Mouse (Mus musculus): ENCODE results near the gene Tmem119. TPM values are rescaled to one million over a fixed set of nuclear protein-coding genes. Genes with fewer than 3 reads are reported as not detected.

Gene Tmem119
- 109 and 141 TPM in 2 replicates for polyA plus RNA-seq (2015; fragmentation: Nextera tagmentation; extraction: Ambion mirVana)

GRCm38 (mm10) chr5:113800280-113800679 lies at the start of gene Tmem119:
Tmem119 (minus strand) TSS chr5:113800516.
- WGBS: 0% methylated on average over 11 of the region's 11 CpGs
- ATAC-seq (ENCODE audit: insufficient number of reproducible peaks, insufficient read depth, low FRiP score, low TSS enrichment, low read depth): peak; percentile 72
- H3K4me1 ChIP-seq: peaks cover 75% of the 10 kb centered on the region
- peaks cover 8% of the 10 kb centered on the region; the same call in 1 of the 2 replicates for H3K36me3 ChIP-seq
- no peaks in the 10 kb centered on the region for H3K9me3 ChIP-seq
- peak within 1 kb of the TSS; percentile 94 for H3K27ac ChIP-seq
- no peaks in the 10 kb centered on the region for H3K27me3 ChIP-seq
- H3K4me3 ChIP-seq: peak within 1 kb of the TSS; percentile 60
- peak within 1 kb of the TSS; percentile 76 for H3K9ac ChIP-seq
- peak within 1 kb of the TSS; percentile 72 for H3K4me2 ChIP-seq

- H3K9ac ChIP-seq: no peak overlapping the region
- H3K36me3 ChIP-seq: peaks cover 90% of the 10 kb centered on the region
- H3K4me3 ChIP-seq: no peak overlapping the region
- no peak overlapping the region for H3K4me2 ChIP-seq
- no peak overlapping the region for H3K27ac ChIP-seq
- H3K27me3 ChIP-seq: no peaks in the 10 kb centered on the region
- no peak for ATAC-seq (ENCODE audit: insufficient number of reproducible peaks, insufficient read depth, low FRiP score, low TSS enrichment, low read depth)
- no peaks in the 10 kb centered on the region for H3K9me3 ChIP-seq
- WGBS: 84% methylated on average over 9 of the region's 9 CpGs
- no peaks in the 10 kb centered on the region for H3K4me1 ChIP-seq
These were observed 47.3 kb upstream of the Tmem119 start for GRCm38 (mm10) chr5:113847636-113848035.

GRCm38 (mm10) chr5:113846656-113847055 lies 46.3 kb upstream of the Tmem119 start:
- 91% methylated on average over 8 of the region's 8 CpGs for WGBS

GRCm38 (mm10) chr5:113845627-113846026 lies 45.3 kb upstream of the Tmem119 start:
- no peak overlapping the region for H3K27ac ChIP-seq
- H3K4me3 ChIP-seq: no peak overlapping the region
- peaks cover 88% of the 10 kb centered on the region for H3K36me3 ChIP-seq
- no peak for ATAC-seq (ENCODE audit: insufficient number of reproducible peaks, insufficient read depth, low FRiP score, low TSS enrichment, low read depth)
- H3K9me3 ChIP-seq: no peaks in the 10 kb centered on the region
- 89% methylated on average over 8 of the region's 8 CpGs for WGBS
- H3K4me1 ChIP-seq: no peaks in the 10 kb centered on the region
- H3K27me3 ChIP-seq: no peaks in the 10 kb centered on the region
- peak overlapping the region; percentile 21; the same call in 1 of the 2 replicates for H3K9ac ChIP-seq
- H3K4me2 ChIP-seq: no peak overlapping the region

More at GRCm38 (mm10) chr5:113846656-113847055, 46.3 kb upstream of the Tmem119 start:
- no peaks in the 10 kb centered on the region for H3K9me3 ChIP-seq
- H3K27me3 ChIP-seq: no peaks in the 10 kb centered on the region
- ATAC-seq (ENCODE audit: insufficient number of reproducible peaks, insufficient read depth, low FRiP score, low TSS enrichment, low read depth): no peak
- H3K4me2 ChIP-seq: no peak overlapping the region
- no peaks in the 10 kb centered on the region for H3K4me1 ChIP-seq
- H3K4me3 ChIP-seq: no peak overlapping the region
- no peak overlapping the region for H3K9ac ChIP-seq
- H3K27ac ChIP-seq: no peak overlapping the region
- peaks cover 96% of the 10 kb centered on the region for H3K36me3 ChIP-seq

- peak overlapping the region; percentile 14; the same call in 1 of the 2 replicates for H3K4me2 ChIP-seq
- H3K4me3 ChIP-seq: 0 out of 2 replicates have a peak overlapping the region, but pooled peaks have one; percentile 3
- no peaks in the 10 kb centered on the region for H3K4me1 ChIP-seq
- WGBS: 59% methylated on average over 7 of the region's 7 CpGs
- no peak for ATAC-seq (ENCODE audit: insufficient number of reproducible peaks, insufficient read depth, low FRiP score, low TSS enrichment, low read depth)
- H3K9ac ChIP-seq: 0 out of 2 replicates have a peak overlapping the region, but pooled peaks have one; percentile 44
- H3K36me3 ChIP-seq: peaks cover 79% of the 10 kb centered on the region
- peak overlapping the region; percentile 62 for H3K27ac ChIP-seq
- no peaks in the 10 kb centered on the region for H3K27me3 ChIP-seq
- H3K9me3 ChIP-seq: no peaks in the 10 kb centered on the region
These were observed 44.4 kb upstream of the Tmem119 start for GRCm38 (mm10) chr5:113844721-113845120.

GRCm38 (mm10) chr5:113844106-113844505 lies 43.8 kb upstream of the Tmem119 start:
- 68% methylated on average over 15 of the region's 15 CpGs for WGBS
- Histone ChIP-seq H3K27me3 (no peaks in the 10 kb centered on the region), H3K27ac (peak overlapping the region; percentile 62), H3K36me3 (peaks cover 73% of the 10 kb centered on the region), H3K9ac (no peak overlapping the region), H3K4me2 (peak overlapping the region; percentile 14; the same call in 1 of the 2 replicates), H3K9me3 (no peaks in the 10 kb centered on the region), H3K4me3 (no peak overlapping the region), H3K4me1 (no peaks in the 10 kb centered on the region)
- ATAC-seq (ENCODE audit: insufficient number of reproducible peaks, insufficient read depth, low FRiP score, low TSS enrichment, low read depth): no peak

- Histone ChIP-seq H3K4me1 (no peaks in the 10 kb centered on the region), H3K4me2 (no peak overlapping the region), H3K36me3 (peaks cover 62% of the 10 kb centered on the region), H3K9me3 (no peaks in the 10 kb centered on the region), H3K27ac (no peak overlapping the region), H3K27me3 (no peaks in the 10 kb centered on the region), H3K9ac (no peak overlapping the region), H3K4me3 (no peak overlapping the region)
- 92% methylated on average over 9 of the region's 9 CpGs for WGBS
- ATAC-seq (ENCODE audit: insufficient number of reproducible peaks, insufficient read depth, low FRiP score, low TSS enrichment, low read depth): no peak
These were observed 42.6 kb upstream of the Tmem119 start for GRCm38 (mm10) chr5:113842906-113843305.

- H3K9me3 ChIP-seq: no peaks in the 10 kb centered on the region
- H3K27me3 ChIP-seq: no peaks in the 10 kb centered on the region
- ATAC-seq (ENCODE audit: insufficient number of reproducible peaks, insufficient read depth, low FRiP score, low TSS enrichment, low read depth): no peak
- WGBS: 87% methylated on average over 9 of the region's 9 CpGs
- no peaks in the 10 kb centered on the region for H3K4me1 ChIP-seq
- no peak overlapping the region for H3K27ac ChIP-seq
- peaks cover 56% of the 10 kb centered on the region for H3K36me3 ChIP-seq
- H3K9ac ChIP-seq: no peak overlapping the region
- H3K4me3 ChIP-seq: no peak overlapping the region
- H3K4me2 ChIP-seq: no peak overlapping the region
These were observed 41.9 kb upstream of the Tmem119 start for GRCm38 (mm10) chr5:113842244-113842643.

GRCm38 (mm10) chr5:113841243-113842225 lies 41.2 kb upstream of the Tmem119 start:
- WGBS: 84% methylated on average over 23 of the region's 23 CpGs
- no peak overlapping the region for H3K9ac ChIP-seq
- H3K36me3 ChIP-seq: peaks cover 49% of the 10 kb centered on the region
- H3K27ac ChIP-seq: no peak overlapping the region
- no peak for ATAC-seq (ENCODE audit: insufficient number of reproducible peaks, insufficient read depth, low FRiP score, low TSS enrichment, low read depth)
- no peaks in the 10 kb centered on the region for H3K9me3 ChIP-seq
- no peaks in the 10 kb centered on the region for H3K4me1 ChIP-seq
- no peaks in the 10 kb centered on the region for H3K27me3 ChIP-seq
- no peak overlapping the region for H3K4me3 ChIP-seq
- H3K4me2 ChIP-seq: no peak overlapping the region

GRCm38 (mm10) chr5:113840443-113840842 lies 40.1 kb upstream of the Tmem119 start:
- Histone ChIP-seq H3K27me3 (no peaks in the 10 kb centered on the region), H3K27ac (no peak overlapping the region), H3K9me3 (no peaks in the 10 kb centered on the region), H3K36me3 (peaks cover 38% of the 10 kb centered on the region), H3K4me1 (no peaks in the 10 kb centered on the region), H3K9ac (no peak overlapping the region), H3K4me2 (no peak overlapping the region), H3K4me3 (no peak overlapping the region)
- WGBS: 92% methylated on average over 4 of the region's 4 CpGs
- ATAC-seq (ENCODE audit: insufficient number of reproducible peaks, insufficient read depth, low FRiP score, low TSS enrichment, low read depth): no peak

GRCm38 (mm10) chr5:113836961-113837360 lies 36.6 kb upstream of the Tmem119 start:
- H3K4me1 ChIP-seq: no peaks in the 10 kb centered on the region
- H3K27me3 ChIP-seq: no peaks in the 10 kb centered on the region
- peaks cover 4% of the 10 kb centered on the region; the same call in 1 of the 2 replicates for H3K36me3 ChIP-seq
- H3K9me3 ChIP-seq: no peaks in the 10 kb centered on the region
- no peak overlapping the region for H3K9ac ChIP-seq
- ATAC-seq (ENCODE audit: insufficient number of reproducible peaks, insufficient read depth, low FRiP score, low TSS enrichment, low read depth): no peak
- H3K27ac ChIP-seq: no peak overlapping the region
- H3K4me3 ChIP-seq: no peak overlapping the region
- no peak overlapping the region for H3K4me2 ChIP-seq
- 85% methylated on average over 10 of the region's 10 CpGs for WGBS

Measured in embryonic facial prominence, embryonic 13.5 days (tissue).